Mouse (Mus musculus) CH12.LX (cell line): ENCODE measurements around the gene Rab37.

Experiments
- CTCF ChIP-seq, 2 experiments: IDR thresholded peaks in 1 of 2; conservative IDR thresholded peaks in 1 of 2; 2 replicates each; pipeline ENCODE4 v1.5.1; 2011 to 2012; ENCODE audit warnings: low read depth in 2 of 2, low read length in 2 of 2, improper control_type of control experiment in 1 of 2, inconsistent platforms in 1 of 2, mild to moderate bottlenecking in 1 of 2, moderate library complexity in 1 of 2
- HCFC1 ChIP-seq: IDR thresholded peaks from 2 replicates; pipeline ENCODE4 v1.6.1; 2012; ENCODE audit warnings: low read depth, mild to moderate bottlenecking, inconsistent platforms, low read length, improper control_type of control experiment
- NELFE ChIP-seq: IDR thresholded peaks from 2 replicates; pipeline ENCODE4 v1.6.1; 2011; ENCODE audit warnings: low read depth, low read length, improper control_type of control experiment
- POLR2A ChIP-seq: IDR thresholded peaks from 2 replicates; pipeline ENCODE4 v1.6.1; 2011; ENCODE audit warnings: low read depth, mild to moderate bottlenecking, improper control_type of control experiment, low read length
- ZC3H11A ChIP-seq: IDR thresholded peaks from 2 replicates; pipeline ENCODE4 v1.6.1; 2012; ENCODE audit warnings: low read depth, mild to moderate bottlenecking, inconsistent platforms, low read length, improper control_type of control experiment

DNA sequence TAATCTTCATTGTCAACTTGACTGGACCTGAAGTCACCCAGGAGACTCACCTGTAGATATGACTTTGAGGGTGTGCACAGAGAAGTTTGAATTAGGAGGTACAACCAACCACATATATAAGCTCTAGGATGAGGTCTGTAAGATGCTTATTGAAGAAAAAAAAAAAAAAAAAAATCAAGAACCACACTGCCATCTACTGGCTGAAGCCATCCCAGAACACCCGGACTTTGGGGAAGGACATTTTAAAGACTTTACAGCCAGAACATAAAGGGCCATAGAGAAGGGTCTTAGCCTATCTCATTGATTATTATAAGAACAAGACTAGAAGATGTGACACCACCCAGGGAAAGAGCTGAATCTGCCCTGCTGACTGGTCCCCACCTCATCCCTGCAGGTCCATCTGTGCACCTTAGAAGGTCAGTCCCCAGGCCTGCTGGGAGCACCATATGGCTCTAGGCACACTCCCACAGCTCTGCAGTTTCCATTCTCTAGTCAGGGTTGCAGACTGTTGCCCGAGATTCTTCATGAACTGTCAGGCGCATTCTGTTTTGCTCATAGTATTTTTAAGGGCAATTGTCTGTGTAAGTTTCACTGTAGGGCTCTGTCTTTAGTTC, 41.8 kb upstream of the Rab37 start:
- peak; percentile 46 to 82; a peak in 3 of 4 replicates for TF ChIP-seq CTCF (conservative IDR thresholded peaks at IDR 0.05 in 1 of 2, IDR thresholded peaks at IDR 0.05 in 1 of 2; ENCODE audit: low read depth in 2 of 2, low read length in 2 of 2)
- no peak for TF ChIP-seq ZC3H11A
- no peak for TF ChIP-seq HCFC1
- no peak for TF ChIP-seq NELFE
- TF ChIP-seq POLR2A: no peak
